Mouse (Mus musculus) telencephalon, adult 2 months (tissue): ENCODE results near the gene Serpina16.
A peak's percentile ranks its signal among the peaks of the same experiment; 100 is the strongest.
"Not testable (repeated sequence)": the region's sequence is repeated elsewhere in the genome, so short reads cannot be mapped to it uniquely, and the experiment has no call there.

Source experiments
- DNase-seq: peaks from one replicate; pipeline ENCODE4 v3.0.0-alpha.2; 2011; ENCODE audit warnings: low read depth, low spot score

The Serpina16 gene

GRCm38 (mm10) chr12:103676039-103676438, at the start of gene Serpina16:
Gene Serpina16 (minus strand): TSS chr12:103676139.
- DNase-seq = no peak

DNA sequence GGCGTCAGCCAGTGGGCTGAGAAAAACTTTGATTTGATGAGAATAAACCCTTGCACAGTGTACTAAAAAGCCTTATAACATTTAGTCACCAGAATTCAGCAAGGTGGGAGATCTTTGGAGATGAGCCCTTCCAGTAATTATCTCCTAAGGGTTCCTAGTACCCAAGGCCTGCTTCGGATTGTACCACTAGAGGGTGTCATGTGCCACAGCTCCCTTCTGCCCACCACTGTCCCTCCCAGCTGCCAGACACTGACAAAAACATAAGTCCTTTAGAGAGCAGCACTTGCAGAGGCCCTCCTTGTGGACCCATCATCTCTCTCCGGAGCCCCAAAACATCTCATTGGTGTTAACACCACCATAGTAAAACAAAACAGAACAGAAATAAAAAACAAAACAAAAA, 35.6 kb upstream of the Serpina16 start:
- no peak for DNase-seq

- DNase-seq = no peak
Measured at GRCm38 (mm10) chr12:103710405-103710804, 34.5 kb upstream of the Serpina16 start.

- no peak for DNase-seq
Measured at GRCm38 (mm10) chr12:103706113-103706512, 30.2 kb upstream of the Serpina16 start.

DNA sequence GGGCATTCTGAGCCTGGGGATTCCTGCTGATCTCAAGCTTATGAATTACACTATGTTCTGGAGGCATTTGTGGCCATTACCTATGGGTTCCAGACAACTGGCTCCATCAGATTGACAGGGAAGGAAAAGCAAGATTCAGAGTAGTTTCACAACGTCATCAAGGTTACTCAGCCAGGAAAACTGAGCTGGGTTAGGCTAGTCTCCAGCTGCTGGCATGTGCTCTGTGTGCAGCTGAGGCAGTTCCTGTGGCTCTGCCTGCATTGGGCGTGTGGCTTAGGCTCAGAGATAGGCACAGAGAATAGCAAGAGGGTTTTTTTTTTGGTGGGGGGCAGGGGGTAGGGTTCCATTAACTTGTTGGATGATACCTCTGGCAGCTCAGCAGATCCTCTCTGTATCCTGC, 29.6 kb upstream of the Serpina16 start:
- no peak for DNase-seq

- no peak for DNase-seq
Measured at GRCm38 (mm10) chr12:103700144-103700750, 24.3 kb upstream of the Serpina16 start.

GRCm38 (mm10) chr12:103695429-103695828, 19.5 kb upstream of the Serpina16 start, which contains the start of gene Serpina1f:
Gene Serpina1f (minus strand): TSS chr12:103695529.
- DNase-seq = no peak

DNA sequence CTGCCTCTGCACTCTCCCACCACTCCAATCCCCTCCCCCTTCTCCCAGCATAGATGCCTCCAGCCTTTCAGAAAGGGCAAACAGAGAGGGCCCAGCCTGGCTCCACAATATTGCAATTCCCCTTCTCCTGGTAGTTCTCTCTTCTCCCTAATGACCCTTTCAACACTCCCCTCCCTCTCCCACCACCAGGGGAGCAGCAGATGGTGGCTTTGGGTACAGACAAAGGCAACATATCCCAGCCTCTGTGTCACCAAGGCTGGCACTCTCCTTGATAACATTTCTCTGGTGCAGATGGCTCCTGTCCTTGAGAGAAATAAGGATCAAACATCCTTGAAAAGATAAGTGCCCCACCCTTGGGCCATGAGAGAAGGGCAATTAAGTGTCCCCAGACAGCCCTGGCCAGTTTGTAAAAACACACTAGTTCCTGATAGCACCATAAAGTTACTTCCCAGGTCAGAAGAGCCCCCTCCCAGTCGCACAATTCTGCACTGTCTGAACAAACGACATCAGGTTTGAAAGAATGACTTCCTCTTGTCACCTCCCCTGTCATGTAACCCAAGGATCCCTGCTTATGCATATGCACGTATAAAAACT, 12.4 kb upstream of the Serpina16 start:
- DNase-seq = no peak

DNA sequence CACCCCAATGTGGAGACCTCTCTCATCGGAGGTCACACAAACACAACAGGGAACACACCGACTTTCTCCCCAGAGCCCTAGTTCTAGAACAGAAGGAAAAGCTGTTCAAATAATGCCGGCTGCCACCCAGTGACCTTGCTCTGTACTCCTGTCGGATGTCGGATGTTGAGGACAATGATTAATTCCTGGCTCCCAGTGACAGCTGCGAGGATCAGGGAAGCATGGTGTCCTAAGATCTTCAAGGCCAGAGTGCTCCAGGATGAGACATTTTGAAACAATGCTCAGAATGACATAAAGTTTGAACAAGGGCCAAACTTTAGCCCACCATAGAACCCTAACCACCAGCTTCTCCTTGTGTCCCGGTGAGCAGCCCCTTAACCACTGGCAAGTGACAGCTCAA, 11.1 kb upstream of the Serpina16 start:
- no peak for DNase-seq

DNA sequence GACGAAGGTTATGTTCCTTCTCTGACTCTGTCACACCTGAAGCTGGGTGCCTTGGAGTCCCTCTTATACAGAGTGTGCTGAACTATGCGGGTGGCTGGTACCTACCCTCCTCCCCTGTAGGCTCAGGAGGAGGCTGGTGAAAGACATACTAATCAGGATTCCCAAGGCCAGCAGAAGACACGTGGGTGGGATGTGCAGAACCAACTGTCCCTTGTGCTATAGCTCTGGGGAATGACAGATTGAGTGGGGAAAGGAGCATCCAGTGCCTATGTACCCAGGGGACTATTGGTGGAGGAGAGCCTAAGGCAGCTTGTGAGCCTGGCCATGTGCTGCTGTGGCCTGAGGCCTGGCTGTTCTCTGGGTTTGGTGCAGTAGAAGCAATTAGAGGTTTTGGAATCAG, 10.1 kb upstream of the Serpina16 start:
- DNase-seq = peak; percentile 52

- no peak for DNase-seq
Measured at GRCm38 (mm10) chr12:103685386-103685785, 9.4 kb upstream of the Serpina16 start.

DNA sequence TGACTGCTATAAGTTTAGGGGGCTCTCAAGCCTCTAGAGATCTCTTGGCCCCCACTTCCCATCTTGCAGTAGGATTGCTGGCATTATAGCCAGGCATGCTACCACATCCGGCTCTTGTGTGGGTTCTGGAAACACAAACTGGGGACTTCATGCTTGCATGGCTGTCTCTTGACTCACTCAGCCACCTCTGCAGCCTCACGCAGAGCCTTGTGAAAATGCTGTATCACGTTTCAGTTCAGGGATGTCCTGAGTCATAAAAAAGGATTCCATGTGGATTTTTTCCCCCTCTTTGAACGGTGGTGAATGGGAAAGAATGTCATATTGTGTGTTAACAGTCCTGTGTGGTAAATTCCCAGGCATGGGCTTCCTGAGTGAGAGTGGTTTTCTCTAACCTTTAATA, 7.8 kb upstream of the Serpina16 start:
- no peak for DNase-seq

- DNase-seq = no peak
Measured at GRCm38 (mm10) chr12:103681739-103682138, 5.8 kb upstream of the Serpina16 start.

GRCm38 (mm10) chr12:103681169-103681568, 5.2 kb upstream of the Serpina16 start:
- no peak for DNase-seq

- not testable (repeated sequence) for DNase-seq
Measured at GRCm38 (mm10) chr12:103679853-103680252, 3.9 kb upstream of the Serpina16 start.

DNA sequence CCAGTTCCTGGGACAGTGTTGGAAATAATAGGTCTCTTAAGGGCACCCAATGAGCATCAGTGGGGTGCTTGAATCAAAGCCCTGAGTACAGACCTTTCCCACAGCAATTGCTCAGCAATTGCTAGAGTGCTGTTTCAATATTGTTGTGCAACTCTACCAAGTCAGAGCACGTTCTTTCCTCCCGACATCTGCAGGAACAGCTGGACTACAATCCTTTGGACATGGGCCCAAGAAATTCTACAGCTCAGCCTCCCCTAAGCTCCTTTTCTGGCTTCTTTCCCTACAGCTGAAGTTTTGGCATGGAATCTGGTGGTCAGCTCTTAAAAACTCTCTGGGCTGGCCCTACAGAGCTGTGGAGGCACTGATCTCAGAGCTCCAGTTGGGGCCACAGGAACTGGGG, 2.8 kb downstream of the Serpina16 start:
- DNase-seq = no peak

GRCm38 (mm10) chr12:103671483-103671882, 4.5 kb downstream of the Serpina16 start:
- DNase-seq = no peak

DNA sequence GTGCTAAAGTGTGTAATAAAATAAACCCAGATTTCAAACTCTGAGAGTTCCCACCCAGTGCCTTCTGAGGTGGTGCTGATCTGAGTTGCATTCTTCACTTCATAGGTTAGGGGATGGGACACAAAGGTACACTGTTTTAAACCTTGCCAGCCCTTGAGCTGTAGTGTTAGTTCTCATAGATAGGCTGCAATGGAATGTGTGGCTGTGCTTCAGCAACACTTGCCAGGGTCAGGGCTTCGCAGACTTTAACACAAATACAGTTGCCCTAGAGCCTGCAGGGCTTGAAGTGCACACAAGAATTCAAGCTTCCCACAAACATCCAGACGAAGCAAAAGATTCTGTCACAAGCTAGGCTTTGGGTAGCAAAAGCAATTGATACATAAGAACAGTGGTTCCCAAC, 5.0 kb downstream of the Serpina16 start:
- no peak for DNase-seq

DNA sequence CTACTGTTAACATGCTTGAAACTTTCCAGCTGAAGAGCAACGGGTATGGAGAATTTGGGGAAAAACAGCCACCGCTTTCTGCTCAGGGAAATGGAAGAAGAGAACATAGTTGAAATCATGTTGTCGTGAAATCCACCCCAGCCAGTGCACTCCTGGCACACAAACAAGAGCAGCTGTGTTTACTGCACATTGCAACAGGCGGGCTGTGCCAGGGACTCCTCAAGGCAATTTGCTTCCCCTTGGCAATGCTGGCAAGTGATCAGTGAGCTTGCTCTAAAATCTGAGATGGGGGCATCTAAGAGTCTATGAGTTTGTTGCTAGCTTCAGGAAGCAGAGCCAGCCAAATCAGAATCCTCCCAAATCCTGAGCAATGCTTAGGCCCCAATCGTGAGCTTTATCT, 5.6 kb downstream of the Serpina16 start:
- DNase-seq = peak; percentile 53

- no peak for DNase-seq
Measured at GRCm38 (mm10) chr12:103665286-103665685, 10.7 kb downstream of the Serpina16 start.

DNA sequence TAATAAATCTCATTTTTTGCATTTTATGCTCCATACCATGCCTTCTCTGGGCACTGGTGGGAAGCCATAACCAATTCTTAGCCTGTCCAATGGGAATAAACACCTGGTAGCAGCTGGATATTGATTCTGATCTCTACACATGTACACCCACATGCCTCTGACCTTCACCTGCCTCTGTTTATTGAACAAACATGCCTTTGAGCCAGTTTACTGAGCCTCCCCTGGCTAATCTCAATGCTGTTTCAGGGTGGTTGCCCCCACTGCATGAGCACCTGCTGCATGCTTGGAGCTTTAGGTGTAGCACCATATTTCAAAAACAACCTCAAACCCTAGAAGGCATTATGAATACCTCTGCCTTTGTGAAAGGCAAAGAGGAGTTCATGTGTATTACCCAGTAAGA, 13.9 kb downstream of the Serpina16 start:
- not testable (repeated sequence) for DNase-seq

DNA sequence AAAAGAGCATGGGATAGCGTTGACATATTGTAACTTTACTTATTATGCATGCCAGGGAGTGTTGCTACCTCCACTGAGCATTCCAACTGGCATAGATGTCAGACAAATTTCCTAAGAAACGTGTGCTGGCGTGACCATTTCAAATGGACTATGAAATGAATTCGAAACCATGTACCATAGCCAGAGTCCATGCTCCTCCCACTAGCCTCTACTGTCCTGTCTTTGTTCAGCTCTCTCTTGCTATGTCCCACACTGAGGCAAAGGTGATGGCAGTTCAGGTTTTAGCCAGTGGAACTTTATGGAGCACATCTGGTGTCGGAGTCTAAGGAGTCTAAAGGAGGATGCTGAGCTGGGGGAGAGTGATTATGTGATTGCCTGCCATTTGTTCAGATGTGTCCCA, 15.9 kb downstream of the Serpina16 start:
- DNase-seq = no peak

DNA sequence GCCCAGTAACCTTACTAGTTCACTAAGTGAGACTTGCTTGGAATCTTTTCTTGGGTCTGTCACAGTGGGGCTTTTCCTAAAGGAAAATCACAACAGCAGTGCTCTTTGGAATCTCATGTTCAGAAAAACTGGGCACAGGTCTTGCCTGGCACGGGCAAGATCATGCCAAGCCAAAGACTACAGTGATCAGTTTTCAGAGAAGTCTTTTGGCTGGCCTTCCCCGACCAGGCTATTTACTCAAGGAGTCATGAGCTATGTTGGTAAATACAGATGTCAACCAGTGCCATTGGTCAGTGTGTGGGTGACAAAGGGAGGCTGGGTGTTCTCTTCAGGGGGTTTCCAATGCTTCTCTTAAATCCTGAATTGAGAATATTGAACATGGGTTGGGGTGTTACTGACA, 16.8 kb downstream of the Serpina16 start:
- no peak for DNase-seq

DNA sequence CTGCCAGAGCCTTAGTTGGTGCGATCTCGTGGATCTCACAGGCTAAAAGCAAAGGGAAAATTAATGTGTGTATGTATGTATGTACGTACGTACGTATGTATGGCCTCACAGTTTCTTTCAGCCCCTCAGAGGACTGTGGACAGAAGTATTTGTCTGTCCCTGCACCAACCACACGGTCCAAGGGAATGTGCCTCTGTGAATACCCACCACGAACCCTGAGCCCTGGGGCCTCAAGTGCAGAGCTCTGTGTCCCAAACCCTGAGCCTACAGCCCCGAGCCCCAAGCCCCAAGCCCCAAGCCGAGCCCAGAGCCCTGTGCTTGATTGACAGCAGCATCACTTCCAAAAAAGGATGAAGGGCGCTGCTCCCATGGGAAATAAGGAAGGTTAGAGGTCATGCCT, 17.9 kb downstream of the Serpina16 start:
- DNase-seq = no peak
